In genomic region chr13:99284400-99285160, GRCm38 (mm10) we compare ENCODE assay signal across 9 mouse cellular contexts. TPM values are rescaled to one million over a fixed set of nuclear protein-coding genes. Genes with fewer than 3 reads are reported as not detected.
DNase-seq lines count a peak whose midpoint lies in the region; ATAC-seq and TF ChIP-seq lines count a peak whose summit lies in the region.
"Had no signal": no experiment of that assay in that cellular context is flagged by ENCODE, and none has a peak within 500 bp of the region (broad histone marks: within the 10 kb centered on the region; RNA-seq: fewer than 3 reads in every experiment).

No protein-coding gene starts in this region.

- H3K4me1 ChIP-seq in neural tube, embryonic 11.5 days (ENCODE audit: control insufficient read depth, insufficient read depth, low read length), result peaks cover 3% of the 10 kb centered on the region; the same call in 1 of the 2 replicates
- H3K4me1 ChIP-seq in hindbrain, postnatal 0 days (ENCODE audit: insufficient read depth, low read length), result peaks cover 27% of the 10 kb centered on the region
- H3K4me1 ChIP-seq in midbrain, embryonic 14.5 days (ENCODE audit: control insufficient read depth, insufficient read depth, low read length), result peaks cover 21% of the 10 kb centered on the region
- no peaks in the 10 kb centered on the region for H3K4me1 ChIP-seq in kidney, embryonic 15.5 days

- TF ChIP-seq CTCF in hindbrain, postnatal 0 days (IDR thresholded peaks at IDR 0.05; ENCODE audit: low read depth), result no peak

- no peaks in the 10 kb centered on the region for H3K27me3 ChIP-seq in neural tube, embryonic 11.5 days (ENCODE audit: control insufficient read depth, insufficient read depth, low read length)
- no peaks in the 10 kb centered on the region for H3K27me3 ChIP-seq in hindbrain, postnatal 0 days (ENCODE audit: insufficient read depth, low read length)
- no peaks in the 10 kb centered on the region for H3K27me3 ChIP-seq in midbrain, embryonic 14.5 days (ENCODE audit: control insufficient read depth, insufficient read depth, low read length)
- no peaks in the 10 kb centered on the region for H3K27me3 ChIP-seq in kidney, embryonic 15.5 days

- H3K4me3 ChIP-seq in neural tube, embryonic 11.5 days (ENCODE audit: low read depth, low read length), result no peak overlapping the region
- H3K4me3 ChIP-seq in hindbrain, postnatal 0 days (ENCODE audit: low read length), result no peak overlapping the region
- no peak overlapping the region for H3K4me3 ChIP-seq in midbrain, embryonic 14.5 days (replicated peaks; ENCODE audit: low read depth, low read length)
- H3K4me3 ChIP-seq in kidney, embryonic 15.5 days (replicated peaks), result no peak overlapping the region

- no peak overlapping the region for H3K9ac ChIP-seq in neural tube, embryonic 11.5 days (ENCODE audit: low read length)
- H3K9ac ChIP-seq in hindbrain, postnatal 0 days (replicated peaks; ENCODE audit: low read length), result no peak overlapping the region
- 0 out of 2 replicates have a peak overlapping the region, but pooled peaks have one; percentile 6 for H3K9ac ChIP-seq in midbrain, embryonic 14.5 days (replicated peaks; ENCODE audit: low read length)
- no peak overlapping the region for H3K9ac ChIP-seq in kidney, embryonic 15.5 days

- no peaks in the 10 kb centered on the region for H3K36me3 ChIP-seq in neural tube, embryonic 11.5 days (ENCODE audit: control insufficient read depth, insufficient read depth, low read length)
- no peaks in the 10 kb centered on the region for H3K36me3 ChIP-seq in hindbrain, postnatal 0 days (ENCODE audit: insufficient read depth, low read length)
- H3K36me3 ChIP-seq in midbrain, embryonic 14.5 days (ENCODE audit: control insufficient read depth, insufficient read depth, low read length), result no peaks in the 10 kb centered on the region
- H3K36me3 ChIP-seq in kidney, embryonic 15.5 days, result no peaks in the 10 kb centered on the region

- WGBS in neural tube, embryonic 11.5 days, result 83% methylated on average over 21 of the region's 21 CpGs
- WGBS in hindbrain, postnatal 0 days, result 22% methylated on average over 21 of the region's 21 CpGs
- WGBS in midbrain, embryonic 14.5 days, result 35% methylated on average over 21 of the region's 21 CpGs
- WGBS in kidney, embryonic 15.5 days, result 87% methylated on average over 21 of the region's 21 CpGs

- ATAC-seq in neural tube, embryonic 11.5 days (ENCODE audit: insufficient read depth, low FRiP score, low TSS enrichment), result no peak
- peak; percentile 93 for ATAC-seq in hindbrain, postnatal 0 days
- ATAC-seq in midbrain, embryonic 14.5 days (ENCODE audit: low FRiP score, low TSS enrichment), result peak; percentile 73
- ATAC-seq in kidney, embryonic 15.5 days (replicated peaks; ENCODE audit: low FRiP score), result no peak

- no peaks in the 10 kb centered on the region for H3K9me3 ChIP-seq in neural tube, embryonic 11.5 days (ENCODE audit: control insufficient read depth, low read length)
- H3K9me3 ChIP-seq in hindbrain, postnatal 0 days (ENCODE audit: low read length), result no peaks in the 10 kb centered on the region
- H3K9me3 ChIP-seq in midbrain, embryonic 14.5 days (ENCODE audit: control insufficient read depth, low read length), result no peaks in the 10 kb centered on the region
- H3K9me3 ChIP-seq in kidney, embryonic 15.5 days (replicated peaks), result no peaks in the 10 kb centered on the region

- H3K4me2 ChIP-seq in neural tube, embryonic 11.5 days (ENCODE audit: low read depth), result no peak overlapping the region
- peak overlapping the region; percentile 16; the same call in 1 of the 2 replicates for H3K4me2 ChIP-seq in hindbrain, postnatal 0 days (ENCODE audit: low read depth, low read length)
- H3K4me2 ChIP-seq in midbrain, embryonic 14.5 days (ENCODE audit: low read length), result peak overlapping the region; percentile 31
- no peak overlapping the region for H3K4me2 ChIP-seq in kidney, embryonic 15.5 days

- no peak overlapping the region for H3K27ac ChIP-seq in neural tube, embryonic 11.5 days (ENCODE audit: low read depth, low read length)
- H3K27ac ChIP-seq in hindbrain, postnatal 0 days, result peak overlapping the region; percentile 81
- H3K27ac ChIP-seq in midbrain, embryonic 14.5 days (replicated peaks; ENCODE audit: low read depth, low read length), result peak overlapping the region; percentile 78
- H3K27ac ChIP-seq in kidney, embryonic 15.5 days, result no peak overlapping the region
- H3K27ac ChIP-seq: kidney, postnatal 0 days had no signal

- DNase-seq in neural tube, embryonic 11.5 days (ENCODE audit: low spot score), result peak; percentile 37
- no peak for DNase-seq in neural tube, embryonic 10.5 days (ENCODE audit: extremely low spot score, low spot score)
- DNase-seq in hindbrain, postnatal 0 days (ENCODE audit: low spot score), result peak; percentile 93
- DNase-seq in midbrain, embryonic 14.5 days, result peak; percentile 86
- no peak for DNase-seq in B cell, adult 2 months
- DNase-seq in kidney, adult 11 months, result no peak
- no peak for DNase-seq in spleen, postnatal 36 days (ENCODE audit: low spot score in 2 of 2)

RNA-seq across cellular contexts. Expression of gene Ptcd2, which starts 59.9 kb away (rescaled TPM):
- polyA plus RNA-seq in neural tube, embryonic 11.5 days (2014; fragmentation: Nextera tagmentation; extraction: Ambion mirVana), result 53.7 and 54.7 TPM in 2 replicates
- total RNA-seq in hindbrain, postnatal 0 days (2014; rRNA removed), result 29.3 and 38.2 TPM in 2 replicates
- polyA plus RNA-seq in hindbrain, postnatal 0 days (2015; fragmentation: Nextera tagmentation; extraction: Ambion mirVana), result 51.2 and 52.8 TPM in 2 replicates
- polyA plus RNA-seq in midbrain, embryonic 14.5 days (2014; fragmentation: Nextera tagmentation; extraction: Ambion mirVana), result 57.3 and 62.2 TPM in 2 replicates
- 51.5 and 54.1 TPM in 2 replicates for polyA plus RNA-seq in kidney, embryonic 15.5 days (2015; fragmentation: Nextera tagmentation; extraction: Ambion mirVana)

Comparison
In these comparisons a context has a peak if more than half of its experiments do, and no peak if none do; other contexts are left out.
1. DNase-seq: peak in neural tube, embryonic 11.5 days (single experiment), hindbrain, postnatal 0 days (single experiment) and midbrain, embryonic 14.5 days (single experiment); none in neural tube, embryonic 10.5 days (single experiment), B cell, adult 2 months (0 of 2), kidney, adult 11 months (single experiment) and spleen, postnatal 36 days (0 of 2).
2. ATAC-seq: peak in hindbrain, postnatal 0 days (single experiment) and midbrain, embryonic 14.5 days (single experiment); none in neural tube, embryonic 11.5 days (single experiment) and kidney, embryonic 15.5 days (single experiment).
3. H3K27ac ChIP-seq: peak in hindbrain, postnatal 0 days (single experiment) and midbrain, embryonic 14.5 days (single experiment); none in neural tube, embryonic 11.5 days (single experiment) and kidney, embryonic 15.5 days (single experiment).
4. H3K4me2 ChIP-seq: peak in hindbrain, postnatal 0 days (single experiment) and midbrain, embryonic 14.5 days (single experiment); none in neural tube, embryonic 11.5 days (single experiment) and kidney, embryonic 15.5 days (single experiment).